Mouse (Mus musculus) CH12.LX (cell line): Measurements from ENCODE around the gene Ssbp4. TPM values are rescaled to one million over a fixed set of nuclear protein-coding genes. Genes with fewer than 3 reads are reported as not detected.

Experiments used
- DNase-seq: peaks from one replicate; pipeline ENCODE4 v3.0.0-alpha.2; 2013; ENCODE audit errors: extremely low read depth
- H3K27ac ChIP-seq: 2 replicates; pipeline ENCODE4 v1.5.1; 2012; ENCODE audit warnings: low read depth, mild to moderate bottlenecking, control low read depth, moderate library complexity; ENCODE audit not compliant: insufficient read depth
- H3K27me3 ChIP-seq: replicated peaks from 2 replicates; pipeline ENCODE3; 2012; ENCODE audit warnings: inconsistent platforms
- H3K36me3 ChIP-seq, 2 experiments: replicated peaks in 1 of 2; 2 replicates each; pipeline versions ENCODE3 to v1.6.1; 2012; ENCODE audit warnings: inconsistent platforms in 1 of 2, low read length in 1 of 2, mild to moderate bottlenecking in 1 of 2, mixed read lengths in 1 of 2, moderate library complexity in 1 of 2; ENCODE audit not compliant: control insufficient read depth in 1 of 2, insufficient read depth in 1 of 2
- H3K4me1 ChIP-seq, 2 experiments: 2 replicates each; pipeline ENCODE4 v1.6.1; 2012; ENCODE audit warnings: inconsistent platforms in 1 of 2, moderate library complexity in 1 of 2; ENCODE audit not compliant: insufficient read depth in 2 of 2, control insufficient read depth in 1 of 2
- H3K4me2 ChIP-seq: 2 replicates; pipeline ENCODE4 v1.6.1; 2012; ENCODE audit warnings: low read depth, mild to moderate bottlenecking, control low read depth; ENCODE audit not compliant: poor library complexity, insufficient read depth, severe bottlenecking
- H3K4me3 ChIP-seq, 3 experiments: fragments of 150-350 bp in 1 of 3; sonication (generic) in 1 of 3; replicated peaks in 1 of 3; 2 replicates each; pipeline versions ENCODE3 to v1.5.1; 2011 to 2012; ENCODE audit warnings: low read depth in 2 of 3, low read length in 2 of 3, mild to moderate bottlenecking in 2 of 3, moderate library complexity in 2 of 3, control low read depth in 1 of 3, improper control_type of control experiment in 1 of 3, inconsistent platforms in 1 of 3, mixed read lengths in 1 of 3; ENCODE audit not compliant: poor library complexity in 1 of 3
- H3K79me2 ChIP-seq: replicated peaks from 2 replicates; pipeline ENCODE4 v1.6.1; 2012; ENCODE audit warnings: mild to moderate bottlenecking, moderate library complexity; ENCODE audit not compliant: control insufficient read depth, poor library complexity, insufficient read depth, severe bottlenecking; ENCODE audit errors: extremely low read depth
- H3K9ac ChIP-seq: 2 replicates; pipeline ENCODE4 v1.6.1; 2012; ENCODE audit warnings: low read depth, mild to moderate bottlenecking, control low read depth, moderate library complexity; ENCODE audit not compliant: insufficient read depth
- H3K9me3 ChIP-seq: replicated peaks from 2 replicates; pipeline ENCODE3; 2012; ENCODE audit warnings: low read length, inconsistent platforms, mixed read lengths
- BHLHE40 ChIP-seq: IDR thresholded peaks from 2 replicates; pipeline ENCODE4 v1.6.1; 2011; ENCODE audit warnings: mild to moderate bottlenecking, low read depth, low read length, improper control_type of control experiment
- CHD2 ChIP-seq: IDR thresholded peaks from 2 replicates; pipeline ENCODE4 v1.6.1; 2011; ENCODE audit warnings: low read length, improper control_type of control experiment
- HCFC1 ChIP-seq: IDR thresholded peaks from 2 replicates; pipeline ENCODE4 v1.6.1; 2012; ENCODE audit warnings: low read depth, mild to moderate bottlenecking, inconsistent platforms, low read length, improper control_type of control experiment
- IRF4 ChIP-seq: IDR thresholded peaks from 2 replicates; pipeline ENCODE4 v1.6.1; 2014; ENCODE audit warnings: low read depth, mild to moderate bottlenecking, inconsistent platforms, low read length, improper control_type of control experiment
- JUN ChIP-seq: IDR thresholded peaks from 2 replicates; pipeline ENCODE4 v1.6.1; 2011; ENCODE audit warnings: low read depth, mild to moderate bottlenecking, low read length, improper control_type of control experiment, moderate library complexity; ENCODE audit not compliant: insufficient read depth
- KAT2A ChIP-seq: IDR thresholded peaks from 2 replicates; pipeline ENCODE4 v1.6.1; 2012; ENCODE audit warnings: low read length, improper control_type of control experiment, inconsistent platforms; ENCODE audit not compliant: insufficient replicate concordance
- MAFK ChIP-seq: IDR thresholded peaks from 2 replicates; pipeline ENCODE4 v1.6.1; 2011; ENCODE audit warnings: low read length, improper control_type of control experiment; ENCODE audit not compliant: insufficient replicate concordance
- MEF2A ChIP-seq: IDR thresholded peaks from 2 replicates; pipeline ENCODE4 v1.6.1; 2014; ENCODE audit warnings: low read depth, mild to moderate bottlenecking, inconsistent platforms, low read length, improper control_type of control experiment, borderline replicate concordance
- MYC ChIP-seq: IDR thresholded peaks from 2 replicates; pipeline ENCODE4 v1.6.1; 2011; ENCODE audit warnings: low read depth, mild to moderate bottlenecking, improper control_type of control experiment, low read length
- PAX5 ChIP-seq: IDR thresholded peaks from 2 replicates; pipeline ENCODE4 v1.6.1; 2012; ENCODE audit warnings: low read length, inconsistent platforms, mixed read lengths
- RAD21 ChIP-seq: IDR thresholded peaks from 2 replicates; pipeline ENCODE4 v1.6.1; 2011; ENCODE audit warnings: low read depth, mild to moderate bottlenecking, low read length, improper control_type of control experiment, moderate library complexity
- SMC3 ChIP-seq: IDR thresholded peaks from 2 replicates; pipeline ENCODE4 v1.6.1; 2011; ENCODE audit warnings: low read depth, low read length, improper control_type of control experiment
- USF1 ChIP-seq: IDR thresholded peaks from 2 replicates; pipeline ENCODE4 v1.6.1; 2014; ENCODE audit warnings: low read depth, mild to moderate bottlenecking, inconsistent platforms, low read length, improper control_type of control experiment
- USF2 ChIP-seq: conservative IDR thresholded peaks from 2 replicates; pipeline ENCODE4 v1.6.1; 2011; ENCODE audit warnings: low read depth, low read length, improper control_type of control experiment
- ZC3H11A ChIP-seq: IDR thresholded peaks from 2 replicates; pipeline ENCODE4 v1.6.1; 2012; ENCODE audit warnings: low read depth, mild to moderate bottlenecking, inconsistent platforms, low read length, improper control_type of control experiment
- dilution Hi-C: fragments of 300-500 bp; cut with MboI; formaldehyde crosslinking; loops from 2 replicates; pipeline ENCODE4 v1.14.3; 2020; ENCODE audit warnings: low sequenced_read_pairs; ENCODE audit not compliant: extremely low pct_unique_long_range_greater_than_20kb, extremely low pct_ligation_motif_present
- in situ Hi-C: fragments of 300-500 bp; cut with MboI; formaldehyde crosslinking; loops from 3 replicates; pipeline ENCODE4 v1.14.3; 2019; ENCODE audit warnings: low sequenced_read_pairs, low pct_ligation_motif_present, low pct_unique_long_range_greater_than_20kb, mixed read lengths
- polyA plus RNA-seq: library from polyadenylated mRNA; unstranded; fragments of >175 nt; gene quantifications from 2 replicates; pipeline ENCODE4 v1.2.1, GENCODE M21; 2012; ENCODE audit warnings: low read depth; ENCODE audit not compliant: insufficient read length
- total RNA-seq, 2 experiments: library from RNA; depleted of rRNA; stranded (reverse); fragments of 300-350 nt in 1 of 2; fragments of >200 nt in 1 of 2; gene quantifications; 2 replicates each; pipeline ENCODE4 v1.2.3; 2012 to 2014

Gene Ssbp4
- total and polyA plus RNA-seq, 3 experiments, result 41.3 to 128 (median 77.3) TPM

DNA sequence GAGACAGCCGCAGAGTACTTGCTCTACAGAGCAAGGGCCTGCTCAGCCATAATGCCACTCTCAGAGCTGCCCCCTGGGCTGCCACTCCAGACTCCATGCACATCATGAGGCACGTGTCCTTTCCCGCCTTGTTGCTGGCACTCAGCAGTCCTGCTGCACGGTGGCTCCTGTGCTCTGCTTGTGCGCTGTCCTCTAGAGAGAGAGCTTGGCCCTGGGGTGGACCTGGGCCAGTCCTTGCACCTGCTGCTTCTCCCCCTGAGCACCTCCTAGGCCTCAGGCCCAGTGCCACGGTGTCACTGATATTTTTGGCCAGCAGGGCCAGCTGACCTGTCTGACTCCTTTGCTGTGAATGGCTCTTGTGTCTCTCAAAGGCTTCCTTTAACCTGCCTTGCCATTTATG is 37.7 kb downstream of the Ssbp4 start:
- peaks cover 8 to 27% of the 10 kb centered on the region in 2 experiments for H3K4me1 ChIP-seq
- DNase-seq, result no peak
- no peaks in the 10 kb centered on the region for H3K79me2 ChIP-seq
- no peak overlapping the region for H3K4me2 ChIP-seq
- H3K9me3 ChIP-seq, result no peaks in the 10 kb centered on the region
- no peak overlapping the region for H3K9ac ChIP-seq
- no peaks in the 10 kb centered on the region for H3K27me3 ChIP-seq
- dilution Hi-C loops (no loop called here), in situ Hi-C loops (no loop called here)
- no peak overlapping the region for H3K4me3 ChIP-seq
- no peak overlapping the region for H3K27ac ChIP-seq
- peaks cover 8 to 74% of the 10 kb centered on the region in 2 experiments for H3K36me3 ChIP-seq
- TF ChIP-seq ZC3H11A, result no peak
- TF ChIP-seq, all 38 proteins: peak for 0

DNA sequence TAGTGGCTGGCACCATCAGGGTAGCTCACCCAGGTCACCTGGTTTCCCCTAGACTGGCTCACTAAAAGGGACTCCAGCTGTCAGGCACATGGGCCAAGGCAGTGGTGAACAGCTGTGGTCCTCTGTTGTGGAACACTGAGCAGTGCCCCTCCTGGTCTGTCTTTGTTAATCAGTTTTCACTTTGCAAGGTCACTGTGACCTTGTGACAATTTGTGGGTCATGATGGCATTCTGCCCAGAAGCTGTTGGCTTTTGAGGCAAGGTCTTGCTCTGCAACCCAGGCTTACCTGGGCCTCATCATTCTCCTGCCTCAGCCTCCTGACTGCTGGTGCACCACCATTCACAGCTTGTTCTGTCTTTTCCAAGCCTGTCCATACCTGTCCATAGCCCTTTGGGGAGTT is 38.3 kb downstream of the Ssbp4 start:
- Histone ChIP-seq H3K4me1 (peaks cover 8 to 32% of the 10 kb centered on the region in 2 experiments), H3K4me2 (no peak overlapping the region), H3K4me3 (no peak overlapping the region), H3K27me3 (no peaks in the 10 kb centered on the region), H3K36me3 (peaks cover 8 to 77% of the 10 kb centered on the region in 2 experiments), H3K9ac (no peak overlapping the region), H3K9me3 (no peaks in the 10 kb centered on the region), H3K79me2 (no peaks in the 10 kb centered on the region), H3K27ac (no peak overlapping the region)
- TF ChIP-seq HCFC1 (no peak), SMC3 (no peak), MAFK (no peak), MEF2A (no peak), RAD21 (no peak), CHD2 (no peak), JUN (no peak), BHLHE40 (no peak), MYC (no peak), USF2 (no peak), PAX5 (no peak), IRF4 (no peak), USF1 (no peak), KAT2A (no peak), ZC3H11A (no peak)
- DNase-seq, result no peak
- dilution Hi-C loops, result no loop called here
- in situ Hi-C loops, result no loop called here
